Mouse (Mus musculus): Measurements from ENCODE around the gene Dmd. TPM values are rescaled to one million over a fixed set of nuclear protein-coding genes. Genes with fewer than 3 reads are reported as not detected.

The Dmd gene
- polyA plus RNA-seq, 1 experiment from 2014 or later = 9.4 TPM

DNA sequence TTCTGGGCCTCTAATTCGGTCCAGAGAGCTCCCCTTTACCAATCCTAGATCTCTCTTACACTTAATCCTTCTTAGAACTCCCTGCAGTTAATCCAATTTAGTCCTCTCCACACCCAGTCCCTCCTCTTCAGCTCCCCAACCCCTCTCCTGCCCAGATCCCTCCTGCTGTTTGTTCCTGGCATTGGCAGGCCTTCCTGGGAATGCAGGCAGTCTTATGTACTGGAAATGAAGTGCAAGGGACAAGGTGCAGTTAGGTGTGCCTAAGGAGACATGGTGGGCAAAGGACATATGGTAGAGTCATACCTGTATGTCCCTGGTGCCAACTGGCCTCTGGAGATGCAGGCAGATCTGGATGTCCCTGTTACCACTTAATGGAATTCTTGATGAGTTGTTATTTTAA lies 1604.8 kb downstream of the Dmd start:
- no peak for TF ChIP-seq EP300 (IDR thresholded peaks at IDR 0.05; ENCODE audit: low read depth)
- TF ChIP-seq CTCF (IDR thresholded peaks at IDR 0.05; ENCODE audit: low read depth) = no peak
- H3K36me3 ChIP-seq (replicated peaks; ENCODE audit: insufficient read depth, low read length) = no peaks in the 10 kb centered on the region
- H3K4me1 ChIP-seq (ENCODE audit: insufficient read depth) = no peaks in the 10 kb centered on the region
- H3K27ac ChIP-seq (ENCODE audit: low read depth) = no peak overlapping the region
- ATAC-seq (no peak), DNase-seq (no peak)
- WGBS (ENCODE audit: insufficient replicate concordance) = 8% methylated on average over 1 of the region's 1 CpGs
- no peaks in the 10 kb centered on the region for H3K27me3 ChIP-seq (ENCODE audit: insufficient read depth, low read length)
- H3K9me3 ChIP-seq (ENCODE audit: low read length) = no peaks in the 10 kb centered on the region
- no peak overlapping the region for H3K4me2 ChIP-seq (ENCODE audit: low read depth, low read length)
- no peak overlapping the region for H3K4me3 ChIP-seq (ENCODE audit: low read depth, low read length)
- no peak overlapping the region for H3K9ac ChIP-seq (replicated peaks)

- ATAC-seq (no peak), DNase-seq (no peak)
- Histone ChIP-seq H3K4me3 (ENCODE audit: low read depth, low read length) (no peak overlapping the region), H3K9me3 (ENCODE audit: low read length) (no peaks in the 10 kb centered on the region), H3K36me3 (replicated peaks; ENCODE audit: insufficient read depth, low read length) (no peaks in the 10 kb centered on the region), H3K27me3 (ENCODE audit: insufficient read depth, low read length) (no peaks in the 10 kb centered on the region), H3K9ac (replicated peaks) (no peak overlapping the region), H3K27ac (ENCODE audit: low read depth) (no peak overlapping the region), H3K4me1 (ENCODE audit: insufficient read depth) (no peaks in the 10 kb centered on the region), H3K4me2 (ENCODE audit: low read depth, low read length) (no peak overlapping the region)
- no peak for TF ChIP-seq CTCF (IDR thresholded peaks at IDR 0.05; ENCODE audit: low read depth)
Observed at GRCm38 (mm10) chrX:84598476-84598875, 1649.8 kb downstream of the Dmd start.

GRCm38 (mm10) chrX:84640446-84640845 lies 1691.8 kb downstream of the Dmd start:
- Histone ChIP-seq H3K4me3 (ENCODE audit: low read depth, low read length) (no peak overlapping the region), H3K36me3 (replicated peaks; ENCODE audit: insufficient read depth, low read length) (no peaks in the 10 kb centered on the region), H3K4me2 (ENCODE audit: low read depth, low read length) (no peak overlapping the region), H3K27me3 (ENCODE audit: insufficient read depth, low read length) (no peaks in the 10 kb centered on the region), H3K9ac (replicated peaks) (no peak overlapping the region), H3K9me3 (ENCODE audit: low read length) (no peaks in the 10 kb centered on the region), H3K4me1 (ENCODE audit: insufficient read depth) (no peaks in the 10 kb centered on the region), H3K27ac (ENCODE audit: low read depth) (no peak overlapping the region)
- no peak for TF ChIP-seq EP300 (IDR thresholded peaks at IDR 0.05; ENCODE audit: low read depth)
- no peak for TF ChIP-seq CTCF (IDR thresholded peaks at IDR 0.05; ENCODE audit: low read depth)
- DNase-seq (no peak), ATAC-seq (no peak)

DNA sequence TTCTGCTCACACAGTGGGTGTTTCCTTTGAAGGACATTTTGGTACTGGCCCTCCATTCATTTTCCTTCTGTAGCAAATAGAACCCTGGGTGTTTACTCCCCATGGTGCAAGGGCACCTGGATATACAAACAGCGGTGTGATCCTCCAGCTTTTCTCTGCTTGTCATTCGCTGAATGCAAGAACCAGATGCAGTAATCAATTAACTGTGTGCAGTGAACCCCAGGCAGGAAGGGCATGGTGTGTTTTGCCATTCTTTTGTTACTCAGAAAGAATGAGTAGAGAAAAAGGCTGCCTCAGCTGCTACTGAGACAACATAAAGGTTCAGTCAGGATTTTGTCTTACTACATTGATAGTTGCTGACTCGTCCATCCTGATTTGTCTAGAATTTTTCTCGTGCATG lies 1799.0 kb downstream of the Dmd start:
- H3K4me3 ChIP-seq (ENCODE audit: low read depth, low read length) = no peak overlapping the region
- H3K9me3 ChIP-seq (ENCODE audit: low read length) = no peaks in the 10 kb centered on the region
- WGBS (ENCODE audit: insufficient replicate concordance) = 48% methylated on average over 4 of the region's 4 CpGs
- no peak for DNase-seq
- no peak overlapping the region for H3K9ac ChIP-seq (replicated peaks)
- no peaks in the 10 kb centered on the region for H3K36me3 ChIP-seq (replicated peaks; ENCODE audit: insufficient read depth, low read length)
- no peak for TF ChIP-seq EP300 (IDR thresholded peaks at IDR 0.05; ENCODE audit: low read depth)
- TF ChIP-seq CTCF (IDR thresholded peaks at IDR 0.05; ENCODE audit: low read depth) = no peak
- no peaks in the 10 kb centered on the region for H3K27me3 ChIP-seq (ENCODE audit: insufficient read depth, low read length)
- ATAC-seq = no peak
- no peak overlapping the region for H3K4me2 ChIP-seq (ENCODE audit: low read depth, low read length)
- H3K4me1 ChIP-seq (ENCODE audit: insufficient read depth) = no peaks in the 10 kb centered on the region
- no peak overlapping the region for H3K27ac ChIP-seq (ENCODE audit: low read depth)

DNA sequence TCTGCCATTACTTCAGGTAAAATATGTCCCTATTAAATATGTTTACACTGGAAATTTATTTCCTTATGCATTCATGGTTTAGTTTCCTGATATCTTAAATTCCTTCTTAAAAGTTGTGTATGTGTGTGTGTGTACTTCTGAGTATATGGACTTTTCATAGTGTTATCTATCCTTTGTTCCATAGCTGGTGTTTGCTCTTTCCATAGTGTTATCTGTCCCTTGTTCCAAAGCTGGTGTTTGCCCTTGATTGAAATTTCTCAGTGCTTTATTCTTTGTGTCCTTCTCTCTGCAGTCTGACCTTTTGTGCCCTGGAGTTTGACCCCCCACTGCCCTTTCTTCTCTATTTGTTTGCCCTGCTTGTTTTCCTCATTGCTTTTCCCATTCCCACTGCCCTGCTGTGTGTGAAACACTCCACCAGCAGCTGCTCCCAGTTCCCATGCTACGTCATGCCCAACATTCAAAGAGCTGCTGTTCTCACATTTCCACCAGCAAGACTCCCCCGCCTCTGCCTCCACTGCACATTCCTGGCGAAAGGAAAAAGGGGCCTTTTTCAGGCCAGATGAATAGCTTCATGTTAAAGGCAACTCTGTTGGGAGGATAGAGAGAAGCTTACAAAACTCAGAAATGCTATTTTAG lies 1911.5 kb downstream of the Dmd start:
- Histone ChIP-seq H3K27ac (ENCODE audit: low read depth) (no peak overlapping the region), H3K4me3 (ENCODE audit: low read depth, low read length) (no peak overlapping the region), H3K4me1 (ENCODE audit: insufficient read depth) (no peaks in the 10 kb centered on the region), H3K4me2 (ENCODE audit: low read depth, low read length) (no peak overlapping the region), H3K36me3 (replicated peaks; ENCODE audit: insufficient read depth, low read length) (no peaks in the 10 kb centered on the region), H3K9ac (replicated peaks) (no peak overlapping the region), H3K27me3 (ENCODE audit: insufficient read depth, low read length) (no peaks in the 10 kb centered on the region), H3K9me3 (ENCODE audit: low read length) (no peaks in the 10 kb centered on the region)
- 52% methylated on average over 3 of the region's 3 CpGs for WGBS (ENCODE audit: insufficient replicate concordance)
- TF ChIP-seq CTCF (IDR thresholded peaks at IDR 0.05; ENCODE audit: low read depth) = no peak
- no peak for TF ChIP-seq EP300 (IDR thresholded peaks at IDR 0.05; ENCODE audit: low read depth)
- DNase-seq (peak; percentile 18), ATAC-seq (peak; percentile 90)

DNA sequence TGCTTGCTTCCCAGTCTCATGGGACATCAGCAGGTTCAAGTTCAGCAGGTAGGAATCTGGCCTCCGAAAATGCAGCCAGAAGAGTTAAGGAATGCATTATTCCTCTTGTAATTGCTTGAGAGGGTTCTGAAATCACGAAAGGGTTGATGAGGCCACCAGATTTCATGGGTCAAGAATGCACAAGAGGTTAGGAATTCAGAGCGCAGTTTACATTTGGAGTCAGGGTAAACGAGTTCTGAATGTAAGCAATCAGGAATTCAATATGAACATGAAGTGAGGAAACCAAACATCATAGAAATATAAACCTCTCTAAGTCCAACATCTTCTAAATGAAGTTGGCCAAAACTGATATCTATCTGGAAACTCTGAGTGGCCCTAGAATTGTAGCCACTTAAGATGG lies 1924.4 kb downstream of the Dmd start:
- WGBS (ENCODE audit: insufficient replicate concordance) = 68% methylated on average over 4 of the region's 4 CpGs
- Histone ChIP-seq H3K4me2 (ENCODE audit: low read depth, low read length) (no peak overlapping the region), H3K4me3 (ENCODE audit: low read depth, low read length) (no peak overlapping the region), H3K36me3 (replicated peaks; ENCODE audit: insufficient read depth, low read length) (no peaks in the 10 kb centered on the region), H3K27ac (ENCODE audit: low read depth) (no peak overlapping the region), H3K9me3 (ENCODE audit: low read length) (no peaks in the 10 kb centered on the region), H3K9ac (replicated peaks) (no peak overlapping the region), H3K4me1 (ENCODE audit: insufficient read depth) (no peaks in the 10 kb centered on the region), H3K27me3 (ENCODE audit: insufficient read depth, low read length) (no peaks in the 10 kb centered on the region)
- ATAC-seq = no peak
- TF ChIP-seq EP300 (IDR thresholded peaks at IDR 0.05; ENCODE audit: low read depth) = no peak
- TF ChIP-seq CTCF (IDR thresholded peaks at IDR 0.05; ENCODE audit: low read depth) = no peak
- no peak for DNase-seq

- DNase-seq (no peak), ATAC-seq (no peak)
- Histone ChIP-seq H3K4me3 (ENCODE audit: low read depth, low read length) (no peak overlapping the region), H3K4me1 (ENCODE audit: insufficient read depth) (no peaks in the 10 kb centered on the region), H3K9me3 (ENCODE audit: low read length) (no peaks in the 10 kb centered on the region), H3K36me3 (replicated peaks; ENCODE audit: insufficient read depth, low read length) (no peaks in the 10 kb centered on the region), H3K27ac (ENCODE audit: low read depth) (no peak overlapping the region), H3K4me2 (ENCODE audit: low read depth, low read length) (no peak overlapping the region), H3K9ac (replicated peaks) (no peak overlapping the region), H3K27me3 (ENCODE audit: insufficient read depth, low read length) (no peaks in the 10 kb centered on the region)
- no peak for TF ChIP-seq CTCF (IDR thresholded peaks at IDR 0.05; ENCODE audit: low read depth)
- TF ChIP-seq EP300 (IDR thresholded peaks at IDR 0.05; ENCODE audit: low read depth) = no peak
- 57% methylated on average over 3 of the region's 3 CpGs for WGBS (ENCODE audit: insufficient replicate concordance)
Observed at GRCm38 (mm10) chrX:84878125-84878524, 1929.5 kb downstream of the Dmd start.
